Mouse (Mus musculus) olfactory bulb, adult 2 months (tissue): Measurements from ENCODE around the gene Letm1. TPM values are rescaled to one million over a fixed set of nuclear protein-coding genes. Genes with fewer than 3 reads are reported as not detected.

Experiments used
- H3K27ac ChIP-seq: fragments of 200-500 bp; 2 replicates; pipeline ENCODE4 v1.5.1; 2012; ENCODE audit warnings: low read depth, low read length; ENCODE audit not compliant: insufficient read depth
- H3K4me1 ChIP-seq: fragments of 200-500 bp; 2 replicates; pipeline ENCODE4 v1.6.1; 2012; ENCODE audit warnings: low read length; ENCODE audit not compliant: control insufficient read depth, insufficient read depth
- H3K4me3 ChIP-seq: fragments of 200-500 bp; 2 replicates; pipeline ENCODE4 v1.5.1; 2012; ENCODE audit warnings: mild to moderate bottlenecking, low read depth, low read length, moderate library complexity; ENCODE audit not compliant: insufficient read depth
- CTCF ChIP-seq: fragments of 200-500 bp; IDR thresholded peaks from 2 replicates; pipeline ENCODE4 v1.5.1; 2012; ENCODE audit warnings: low read depth, mild to moderate bottlenecking, low read length, moderate library complexity; ENCODE audit not compliant: insufficient read depth
- POLR2A ChIP-seq: fragments of 200-500 bp; IDR thresholded peaks from 2 replicates; pipeline ENCODE4 v1.6.1; 2012; ENCODE audit warnings: mild to moderate bottlenecking, low read depth, low read length, moderate library complexity; ENCODE audit not compliant: insufficient read depth
- WGBS: fragments of 180-500 bp; shearing (Covaris S2); methylation state at CpG from one replicate; pipeline ENCODE4 v1.1.7; 2018; 5-methylcytosine and 5-hydroxymethylcytosine counted together
- polyA plus RNA-seq: library from polyadenylated mRNA; stranded (reverse); fragments of >200 nt; gene quantifications from 2 replicates; pipeline ENCODE4 v1.2.4, GENCODE M21; 2012; ENCODE audit warnings: low replicate concordance; ENCODE audit not compliant: missing spikeins, insufficient read depth, insufficient read length

The Letm1 gene
- polyA plus RNA-seq, 1 experiment, result not detected

GRCm38 (mm10) chr5:33704945-33705611 is 77.5 kb downstream of the Letm1 start:
- Histone ChIP-seq H3K4me3 (no peak overlapping the region), H3K4me1 (peaks cover 13% of the 10 kb centered on the region; the same call in 1 of the 2 replicates), H3K27ac (no peak overlapping the region)
- TF ChIP-seq CTCF (no peak), POLR2A (no peak)
- 50% methylated on average over 11 of the region's 11 CpGs for WGBS

GRCm38 (mm10) chr5:33703999-33704398 is 78.6 kb downstream of the Letm1 start:
- TF ChIP-seq POLR2A (no peak), CTCF (no peak)
- H3K4me1 ChIP-seq, result peaks cover 13% of the 10 kb centered on the region; the same call in 1 of the 2 replicates
- H3K4me3 ChIP-seq, result no peak overlapping the region
- 60% methylated on average over 8 of the region's 8 CpGs for WGBS
- H3K27ac ChIP-seq, result no peak overlapping the region

- no peak for TF ChIP-seq CTCF
- TF ChIP-seq POLR2A, result no peak
- Histone ChIP-seq H3K27ac (no peak overlapping the region), H3K4me3 (no peak overlapping the region), H3K4me1 (peaks cover 22% of the 10 kb centered on the region)
- WGBS, result 79% methylated on average over 11 of the region's 11 CpGs
Observed at GRCm38 (mm10) chr5:33701832-33702231, 80.8 kb downstream of the Letm1 start.

- TF ChIP-seq CTCF (no peak), POLR2A (no peak)
- WGBS, result 71% methylated on average over 13 of the region's 13 CpGs
- Histone ChIP-seq H3K27ac (no peak overlapping the region), H3K4me1 (peaks cover 22% of the 10 kb centered on the region), H3K4me3 (no peak overlapping the region)
Observed at GRCm38 (mm10) chr5:33700010-33700409, 82.6 kb downstream of the Letm1 start.

- Histone ChIP-seq H3K4me3 (no peak overlapping the region), H3K4me1 (peaks cover 19% of the 10 kb centered on the region), H3K27ac (no peak overlapping the region)
- TF ChIP-seq POLR2A (no peak), CTCF (no peak)
- 68% methylated on average over 5 of the region's 5 CpGs for WGBS
Observed at GRCm38 (mm10) chr5:33698669-33699068, 83.9 kb downstream of the Letm1 start.

- peaks cover 19% of the 10 kb centered on the region for H3K4me1 ChIP-seq
- TF ChIP-seq POLR2A, result no peak
- no peak for TF ChIP-seq CTCF
- no peak overlapping the region for H3K4me3 ChIP-seq
- WGBS, result 34% methylated on average over 13 of the region's 13 CpGs
- H3K27ac ChIP-seq, result no peak overlapping the region
Observed at GRCm38 (mm10) chr5:33697947-33698512, 84.6 kb downstream of the Letm1 start.

- peaks cover 21% of the 10 kb centered on the region for H3K4me1 ChIP-seq
- WGBS, result 82% methylated on average over 1 of the region's 1 CpGs
- H3K27ac ChIP-seq, result no peak overlapping the region
- no peak overlapping the region for H3K4me3 ChIP-seq
- no peak for TF ChIP-seq CTCF
- no peak for TF ChIP-seq POLR2A
Observed at GRCm38 (mm10) chr5:33697534-33697933, 85.1 kb downstream of the Letm1 start.

- Histone ChIP-seq H3K4me3 (no peak overlapping the region), H3K4me1 (peaks cover 23% of the 10 kb centered on the region), H3K27ac (no peak overlapping the region)
- no peak for TF ChIP-seq CTCF
- no peak for TF ChIP-seq POLR2A
- WGBS, result 85% methylated on average over 5 of the region's 5 CpGs
Observed at GRCm38 (mm10) chr5:33696430-33696829, 86.2 kb downstream of the Letm1 start.

GRCm38 (mm10) chr5:33695718-33696121 is 86.9 kb downstream of the Letm1 start:
- Histone ChIP-seq H3K4me3 (peak overlapping the region; percentile 50), H3K27ac (no peak overlapping the region), H3K4me1 (peaks cover 23% of the 10 kb centered on the region)
- TF ChIP-seq CTCF (no peak), POLR2A (no peak)
- 15% methylated on average over 24 of the region's 24 CpGs for WGBS
